Mouse (Mus musculus) lung, adult 2 months (tissue): ENCODE data around the gene Yod1.

Source experiments
- CTCF ChIP-seq: fragments of 200-500 bp; IDR thresholded peaks from 2 replicates; pipeline ENCODE4 v1.5.1; 2011; ENCODE audit warnings: mild to moderate bottlenecking, low read length, control low read depth; ENCODE audit not compliant: insufficient read depth
- POLR2A ChIP-seq: fragments of 200-500 bp; IDR thresholded peaks from 2 replicates; pipeline ENCODE4 v1.6.1; 2011; ENCODE audit warnings: low read depth, mild to moderate bottlenecking, control low read depth, low read length, borderline replicate concordance; ENCODE audit errors: extremely low read depth

GRCm38 (mm10) chr1:130732706-130733658 is 15.9 kb downstream of the Yod1 start:
- no peak for TF ChIP-seq CTCF
- TF ChIP-seq POLR2A, result no peak; the same call in 1 of the 2 replicates
